ENCODE assay signal across 8 mouse cellular contexts in the genomic region with DNA sequence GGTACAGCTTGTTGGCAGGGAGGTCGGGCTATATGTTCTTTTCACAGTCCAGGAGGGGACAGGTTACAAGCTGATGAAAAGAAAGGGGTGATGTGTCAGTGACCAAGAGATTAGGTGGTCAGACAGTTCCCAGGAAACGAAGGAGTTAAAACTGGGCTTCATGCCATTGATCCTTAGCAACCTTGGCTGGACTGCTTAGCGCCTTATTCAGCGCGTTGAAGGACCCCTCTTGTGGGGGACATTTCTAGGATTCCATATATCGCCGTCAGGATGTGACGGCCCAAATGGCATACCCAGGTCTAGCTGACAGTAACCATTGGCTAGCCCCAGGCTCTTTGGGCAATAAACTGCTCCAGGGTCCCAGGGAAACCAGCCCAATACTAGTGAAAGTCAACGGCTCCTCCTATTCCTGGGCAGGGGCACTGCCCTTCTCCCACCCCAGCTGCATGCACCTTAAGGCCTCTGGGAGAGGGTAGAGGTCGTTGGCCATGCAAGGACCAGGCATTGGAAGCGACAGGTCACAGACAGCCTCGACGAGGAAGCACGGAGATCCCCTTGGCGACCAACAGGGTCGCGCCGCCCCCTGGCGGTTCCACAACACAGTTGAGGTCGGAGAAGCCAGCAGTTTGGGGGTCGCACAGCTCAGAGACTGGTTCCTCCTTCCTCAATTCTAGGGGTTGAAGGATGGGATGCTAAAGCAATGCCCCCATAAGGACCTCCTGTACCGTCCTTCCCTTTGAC.
DNase-seq lines count a peak whose midpoint lies in the region; ATAC-seq and TF ChIP-seq lines count a peak whose summit lies in the region.

No protein-coding gene starts in this region.

- peak overlapping the region; percentile 98 for H3K27ac ChIP-seq in layer of hippocampus, adult 2 months
- peak overlapping the region; percentile 94 for H3K27ac ChIP-seq in forebrain, embryonic 12.5 days
- peak overlapping the region; percentile 95 for H3K27ac ChIP-seq in hindbrain, embryonic 11.5 days (ENCODE audit: low read depth, low read length)
- no peak overlapping the region for H3K27ac ChIP-seq in liver, embryonic 16.5 days (ENCODE audit: low read length)
- H3K27ac ChIP-seq in olfactory bulb, adult 2 months (ENCODE audit: insufficient read depth, low read depth, low read length): peak overlapping the region; percentile 49

- no peak for TF ChIP-seq POLR2A in olfactory bulb, adult 2 months (IDR thresholded peaks at IDR 0.05; ENCODE audit: insufficient read depth, low read depth, low read length)

- no peaks in the 10 kb centered on the region for H3K36me3 ChIP-seq in forebrain, embryonic 12.5 days (replicated peaks)
- no peaks in the 10 kb centered on the region for H3K36me3 ChIP-seq in hindbrain, embryonic 11.5 days (ENCODE audit: control insufficient read depth, insufficient read depth, low read length)
- H3K36me3 ChIP-seq in liver, embryonic 16.5 days (ENCODE audit: control insufficient read depth, insufficient read depth): no peaks in the 10 kb centered on the region

- H3K4me1 ChIP-seq in forebrain, embryonic 12.5 days: peaks cover 43% of the 10 kb centered on the region
- peaks cover 7% of the 10 kb centered on the region; the same call in 1 of the 2 replicates for H3K4me1 ChIP-seq in hindbrain, embryonic 11.5 days (replicated peaks; ENCODE audit: control insufficient read depth, insufficient read depth, low read length)
- H3K4me1 ChIP-seq in liver, embryonic 16.5 days (ENCODE audit: control insufficient read depth, low read depth, low read length): no peaks in the 10 kb centered on the region; the same call in 1 of the 2 replicates
- peaks cover 25% of the 10 kb centered on the region for H3K4me1 ChIP-seq in olfactory bulb, adult 2 months (ENCODE audit: control insufficient read depth, insufficient read depth, low read length)

- no peak for DNase-seq in layer of hippocampus, adult 2 months (ENCODE audit: low spot score in 2 of 2)
- DNase-seq in layer of hippocampus, adult 9-10 months (ENCODE audit: low spot score): no peak
- peak; percentile 57 for DNase-seq in brain, embryonic 18.5 days (ENCODE audit: low read depth, low spot score)
- DNase-seq in hindbrain, embryonic 11.5 days (ENCODE audit: low spot score): peak; percentile 85
- DNase-seq in ovary, postnatal 14 days (ENCODE audit: low spot score): no peak

- peak; percentile 61 for ATAC-seq in forebrain, embryonic 12.5 days (ENCODE audit: low FRiP score)
- peak; percentile 54 for ATAC-seq in hindbrain, embryonic 11.5 days (ENCODE audit: low FRiP score)
- no peak for ATAC-seq in liver, embryonic 16.5 days (ENCODE audit: low read depth)

- no peaks in the 10 kb centered on the region for H3K9me3 ChIP-seq in forebrain, embryonic 12.5 days
- no peaks in the 10 kb centered on the region for H3K9me3 ChIP-seq in hindbrain, embryonic 11.5 days (ENCODE audit: control insufficient read depth, low read length)
- H3K9me3 ChIP-seq in liver, embryonic 16.5 days (replicated peaks; ENCODE audit: control insufficient read depth, low read length): no peaks in the 10 kb centered on the region

- WGBS in forebrain, embryonic 12.5 days: 4% methylated on average over 22 of the region's 22 CpGs
- 6% methylated on average over 22 of the region's 22 CpGs for WGBS in hindbrain, embryonic 11.5 days
- WGBS in liver, embryonic 16.5 days (ENCODE audit: insufficient replicate concordance): 5% methylated on average over 22 of the region's 22 CpGs
- WGBS in olfactory bulb, adult 2 months: 9% methylated on average over 22 of the region's 22 CpGs

- peak; percentile 83 for TF ChIP-seq CTCF in layer of hippocampus, adult 2 months (conservative IDR thresholded peaks at IDR 0.05)
- TF ChIP-seq CTCF in olfactory bulb, adult 2 months (IDR thresholded peaks at IDR 0.05; ENCODE audit: insufficient read depth, low read depth, low read length): peak; percentile 78; the same call in 1 of the 2 replicates

- peak overlapping the region; percentile 99 for H3K4me2 ChIP-seq in forebrain, embryonic 12.5 days
- peak overlapping the region; percentile 96 for H3K4me2 ChIP-seq in hindbrain, embryonic 11.5 days (replicated peaks; ENCODE audit: low read depth, low read length)
- H3K4me2 ChIP-seq in liver, embryonic 16.5 days (ENCODE audit: low read depth, low read length): peak overlapping the region; percentile 76

- peaks cover 97% of the 10 kb centered on the region for H3K27me3 ChIP-seq in forebrain, embryonic 12.5 days
- H3K27me3 ChIP-seq in hindbrain, embryonic 11.5 days (ENCODE audit: control insufficient read depth, insufficient read depth, low read length): peaks cover 64% of the 10 kb centered on the region
- peaks cover 80% of the 10 kb centered on the region for H3K27me3 ChIP-seq in liver, embryonic 16.5 days (ENCODE audit: control insufficient read depth, insufficient read depth, low read depth, low read length)

- H3K4me3 ChIP-seq in layer of hippocampus, adult 2 months: peak overlapping the region; percentile 71
- H3K4me3 ChIP-seq in forebrain, embryonic 12.5 days (replicated peaks): peak overlapping the region; percentile 56
- peak overlapping the region; percentile 52 for H3K4me3 ChIP-seq in hindbrain, embryonic 11.5 days (ENCODE audit: low read depth, low read length)
- H3K4me3 ChIP-seq in liver, embryonic 16.5 days (ENCODE audit: low read depth, low read length): peak overlapping the region; percentile 54
- H3K4me3 ChIP-seq in olfactory bulb, adult 2 months (ENCODE audit: insufficient read depth, low read depth, low read length): peak overlapping the region; percentile 64

- H3K9ac ChIP-seq in forebrain, embryonic 12.5 days: peak overlapping the region; percentile 72; the same call in 1 of the 2 replicates
- 0 out of 2 replicates have a peak overlapping the region, but pooled peaks have one; percentile 5 for H3K9ac ChIP-seq in hindbrain, embryonic 11.5 days (ENCODE audit: low read depth, low read length)
- no peak overlapping the region for H3K9ac ChIP-seq in liver, embryonic 16.5 days (ENCODE audit: low read depth, low read length)

Comparison
In these comparisons a context has a peak if more than half of its experiments do, and no peak if none do; other contexts are left out.
1. DNase-seq: peak in brain, embryonic 18.5 days (single experiment) and hindbrain, embryonic 11.5 days (single experiment); none in layer of hippocampus, adult 2 months (0 of 2), layer of hippocampus, adult 9-10 months (single experiment) and ovary, postnatal 14 days (single experiment).
2. Peak in every context shown above with its lines, with median percentiles within 50 percentile points of each other: H3K4me3 ChIP-seq and H3K4me2 ChIP-seq.